Mouse (Mus musculus) layer of hippocampus, postnatal 14 days (tissue): Measurements from ENCODE around the gene Suco. TPM values are rescaled to one million over a fixed set of nuclear protein-coding genes. Genes with fewer than 3 reads are reported as not detected.

ENCODE experiments used
- DNase-seq, 2 experiments: peaks; one replicate each; pipeline ENCODE4 v3.0.0; 2021 to 2022; ENCODE audit warnings: low spot score in 2 of 2, mixed read lengths in 1 of 2
- long read RNA-seq, 2 experiments: library from polyadenylated mRNA; stranded (forward); transcript quantifications; one replicate each; pipeline ENCODE4 v2.0.0; 2021
- total RNA-seq, 2 experiments: library from RNA; stranded (reverse); gene quantifications; 2 replicates each; pipeline ENCODE4 v1.2.3; 2021

Suco gene
- 10 to 100 TPM; 28.8 to 36.6 TPM for total RNA-seq
- long read RNA-seq, experiment 1, full-length matches to known transcripts = 2 of 13 reads
- long read RNA-seq, experiment 1, partial matches to known transcripts = 2 of 13 reads
- long read RNA-seq, experiment 1, other reads (novel, unspliced or antisense) = 9 of 13 reads
- long read RNA-seq, experiment 2, full-length matches to known transcripts = 3 of 10 reads
- long read RNA-seq, experiment 2, partial matches to known transcripts = 3 of 10 reads
- long read RNA-seq, experiment 2, other reads (novel, unspliced or antisense) = 4 of 10 reads

- DNase-seq = peak; percentile 99 to 100
Measured at GRCm38 (mm10) chr1:161876553-161877447, at the start of gene Suco. Gene Suco (minus strand): TSS chr1:161876682.

DNA sequence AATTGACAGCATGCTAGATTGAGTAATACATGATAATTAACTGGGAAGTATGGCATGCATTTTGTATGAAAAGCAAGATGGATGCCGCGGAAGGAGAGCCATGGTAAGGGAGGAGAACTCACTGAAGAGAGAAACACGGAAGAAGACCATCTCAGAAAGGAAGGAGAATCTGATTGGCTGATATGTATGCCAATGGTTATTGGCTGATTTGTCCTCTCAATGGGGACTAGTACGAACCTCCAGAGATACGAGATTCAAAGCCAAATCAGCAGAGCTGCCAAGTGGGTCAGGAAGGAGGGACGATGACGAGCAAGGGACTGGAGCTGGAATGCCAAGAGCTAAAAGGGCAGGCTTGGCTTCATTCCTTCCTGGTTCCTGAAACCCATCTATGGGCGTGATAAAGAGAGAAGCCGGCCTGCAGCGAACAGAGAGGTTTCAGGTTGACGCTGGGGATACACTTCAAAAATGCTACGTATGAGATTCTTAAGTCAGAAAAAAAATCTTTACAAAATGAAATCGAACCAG is 48.9 kb upstream of the Suco start:
- DNase-seq = no peak

- DNase-seq = no peak
Measured at GRCm38 (mm10) chr1:161924321-161924720, 47.8 kb upstream of the Suco start.

- no peak for DNase-seq
Measured at GRCm38 (mm10) chr1:161921928-161922327, 45.4 kb upstream of the Suco start.

GRCm38 (mm10) chr1:161920475-161921454 is 44.3 kb upstream of the Suco start:
- no peak for DNase-seq

DNA sequence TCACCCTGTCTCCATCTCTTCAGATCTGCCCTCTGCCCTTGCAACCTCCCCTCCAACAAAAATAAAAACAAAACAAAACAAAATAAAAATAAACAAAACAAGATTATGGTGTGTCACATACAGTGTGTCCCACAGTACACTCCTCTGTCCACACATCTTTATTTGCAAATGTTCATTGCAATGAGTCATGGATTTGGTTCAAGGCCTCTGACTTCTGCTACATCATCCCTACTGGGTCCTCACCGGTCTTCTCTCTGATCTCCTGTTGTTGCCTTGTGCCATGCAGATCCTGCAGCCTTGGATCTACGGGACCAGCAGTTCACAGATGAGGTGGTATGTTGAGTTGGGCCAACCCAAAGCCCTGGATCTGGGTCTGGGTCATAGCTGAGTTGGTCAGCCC is 43.1 kb upstream of the Suco start:
- no peak for DNase-seq

DNA sequence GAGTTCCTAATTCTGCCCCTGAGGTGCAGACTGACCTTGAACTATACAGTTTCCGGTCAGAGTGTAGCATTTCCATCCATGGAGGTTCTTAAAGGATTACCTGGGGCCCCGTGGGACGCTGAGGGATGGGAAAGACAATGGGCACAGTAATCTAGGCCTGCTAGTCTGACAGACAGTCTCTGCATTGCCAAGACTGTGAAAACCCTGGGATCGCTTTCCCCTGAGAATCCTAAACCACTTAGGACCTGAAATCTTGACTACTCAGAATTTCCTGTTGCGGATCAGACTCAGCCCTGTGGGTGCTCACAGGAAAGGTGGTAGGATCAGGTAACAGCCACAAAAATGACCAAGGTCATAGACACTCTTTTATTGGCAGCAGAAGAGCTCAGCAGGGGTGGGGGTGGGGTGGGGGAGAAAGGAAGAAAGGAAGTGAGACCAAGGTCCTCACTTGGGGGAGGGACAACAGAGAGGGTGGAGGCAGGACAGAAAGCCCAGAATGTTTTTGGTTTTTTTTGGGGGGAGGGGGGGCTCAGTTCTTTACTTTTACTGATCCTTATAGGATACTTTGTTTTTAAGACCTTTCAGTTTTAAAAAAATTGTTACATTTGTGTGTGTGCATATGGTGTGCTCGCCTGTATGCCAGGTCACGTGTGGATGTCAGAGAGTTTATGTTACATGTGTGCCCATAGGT is 42.3 kb upstream of the Suco start:
- DNase-seq = no peak

DNA sequence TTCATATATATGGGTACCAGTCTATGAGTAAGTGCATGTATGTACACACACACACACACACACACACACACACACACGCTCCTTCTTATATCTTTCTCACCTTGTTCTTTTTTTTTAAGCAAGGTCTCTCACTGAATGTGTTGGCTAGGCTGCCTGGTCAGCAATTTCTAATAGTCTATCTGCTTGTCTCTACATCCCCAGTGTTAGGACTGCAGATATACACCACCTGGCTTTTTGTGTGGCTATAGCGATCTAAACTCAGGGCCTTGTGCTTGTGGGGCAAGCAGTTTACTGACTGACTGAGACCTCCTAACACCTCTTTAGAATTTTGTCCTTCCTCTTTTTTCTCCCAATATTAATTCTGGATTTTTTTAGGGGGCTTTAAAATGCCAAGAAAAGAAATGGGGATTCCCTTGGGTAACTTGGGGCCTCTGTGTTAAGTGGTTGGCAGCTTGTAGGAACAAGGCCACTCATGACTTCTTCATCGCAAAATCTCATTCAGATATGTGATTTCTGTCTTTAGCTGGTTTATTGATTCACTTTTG is 41.5 kb upstream of the Suco start:
- DNase-seq = no peak

GRCm38 (mm10) chr1:161916036-161916435 is 39.6 kb upstream of the Suco start:
- DNase-seq = no peak

DNA sequence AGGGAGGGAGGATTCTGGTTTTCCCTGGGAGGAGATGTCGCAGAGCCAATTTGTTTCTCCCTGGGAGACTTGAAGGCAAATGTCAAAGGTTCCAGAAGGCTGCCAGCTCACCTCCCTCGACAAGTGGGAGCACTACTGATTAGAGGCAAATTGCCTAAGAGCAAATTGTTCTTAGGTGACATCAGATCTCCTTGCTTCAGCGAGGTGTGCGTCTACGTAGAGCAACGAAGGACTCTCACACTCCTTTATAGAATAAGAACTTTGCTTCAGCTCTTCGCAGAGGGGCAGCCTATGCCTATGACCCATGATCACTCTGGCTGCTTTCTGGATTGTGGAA is 37.1 kb upstream of the Suco start:
- no peak for DNase-seq

GRCm38 (mm10) chr1:161912940-161913647 is 36.6 kb upstream of the Suco start:
- no peak for DNase-seq

- no peak for DNase-seq
Measured at GRCm38 (mm10) chr1:161909074-161909473, 32.6 kb upstream of the Suco start.

- DNase-seq = no peak
Measured at GRCm38 (mm10) chr1:161907795-161908457, 31.4 kb upstream of the Suco start.

DNA sequence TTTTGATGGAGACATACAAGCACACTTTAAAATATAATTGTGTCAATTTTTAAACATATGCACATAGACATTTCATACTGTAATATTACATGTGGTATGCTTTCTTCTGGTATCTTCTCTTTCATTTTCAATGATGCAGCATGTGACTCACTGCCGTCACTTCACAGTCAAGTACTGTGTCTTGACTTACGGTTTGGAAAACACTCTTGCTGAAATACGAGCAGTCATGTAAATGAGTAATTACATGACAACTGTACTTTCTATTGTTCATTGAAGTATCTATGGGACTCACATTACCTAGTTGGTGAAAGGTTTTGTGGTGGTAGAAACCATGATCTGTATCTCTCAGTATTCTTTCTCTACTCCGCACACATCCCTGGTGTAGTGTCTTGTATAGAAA is 30.6 kb upstream of the Suco start:
- DNase-seq = no peak

DNA sequence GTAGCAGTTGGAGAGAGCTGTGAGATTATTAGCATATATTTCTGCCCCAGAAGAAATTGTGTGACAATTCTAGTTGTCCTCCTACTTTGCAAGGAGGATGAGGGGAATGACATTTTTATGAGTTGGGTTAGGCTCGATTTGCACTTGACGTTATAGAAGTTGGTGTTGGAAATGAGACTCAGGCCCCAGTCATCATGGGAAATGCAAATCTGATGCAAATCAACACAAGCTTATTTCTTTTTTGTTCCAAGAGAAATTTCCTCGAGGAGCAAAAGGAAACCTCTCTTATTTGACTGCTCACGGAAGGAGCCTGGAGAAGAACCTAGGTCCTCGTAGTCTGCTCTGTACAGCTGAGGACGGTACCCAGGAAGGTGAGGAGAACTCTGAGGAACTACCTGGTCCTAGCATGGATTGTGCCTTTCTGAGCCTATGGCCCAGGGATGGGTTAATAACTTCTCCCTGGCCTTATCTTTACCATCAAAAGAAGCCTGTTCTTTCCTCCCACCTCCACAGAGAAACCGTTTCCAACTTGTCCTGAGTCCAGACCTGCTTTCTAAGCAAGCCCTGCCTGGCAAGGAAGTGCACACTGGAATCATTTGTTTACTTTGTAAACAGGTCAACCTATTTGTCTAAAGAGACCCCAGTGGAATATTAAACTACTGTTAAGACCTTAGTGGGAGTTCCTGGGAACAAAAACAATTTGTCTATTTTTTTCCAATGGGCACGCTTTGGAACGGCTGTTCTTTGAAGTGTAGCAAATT is 26.4 kb upstream of the Suco start:
- DNase-seq = no peak

DNA sequence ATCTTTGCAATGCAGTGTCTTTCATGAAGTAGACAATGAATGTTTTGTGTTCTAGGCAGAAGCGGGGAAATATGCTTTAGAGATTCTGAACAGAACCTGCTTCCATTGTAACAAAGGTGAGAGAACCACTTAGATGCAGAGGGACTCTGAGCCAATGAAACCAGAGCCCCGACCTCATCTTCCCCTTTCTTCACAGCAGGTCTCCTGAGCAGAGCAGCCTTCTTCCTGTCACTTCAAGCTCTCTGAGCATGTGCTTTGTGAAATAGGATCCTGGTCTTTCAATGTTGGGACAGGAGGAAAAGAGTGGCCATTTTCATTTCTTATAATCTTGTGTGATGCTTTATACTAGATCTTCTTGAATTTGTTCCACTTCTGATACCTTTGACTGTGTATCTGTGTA is 23.6 kb upstream of the Suco start:
- no peak for DNase-seq

- no peak for DNase-seq
Measured at GRCm38 (mm10) chr1:161897235-161897634, 20.8 kb upstream of the Suco start.

DNA sequence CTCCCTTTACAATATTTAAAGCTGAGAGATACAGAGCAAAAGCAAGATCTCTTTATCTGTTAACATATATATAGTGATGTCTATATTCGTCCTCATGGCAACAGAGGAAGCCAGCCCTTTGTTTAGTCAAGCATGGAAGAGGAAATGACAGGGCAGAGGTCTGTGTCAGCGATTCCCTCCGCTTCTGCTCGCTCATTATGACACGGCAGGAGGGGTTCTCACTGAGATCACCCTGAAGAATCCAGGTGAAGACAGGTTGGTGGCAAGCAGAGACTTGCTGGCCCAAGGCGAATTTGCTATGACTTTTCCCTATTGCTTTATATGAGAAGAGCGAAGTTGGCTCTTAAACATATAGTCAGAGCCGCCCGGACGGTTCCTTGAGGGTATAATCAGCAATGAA is 19.6 kb upstream of the Suco start:
- no peak for DNase-seq
